Mouse (Mus musculus) spleen, adult 2 months (tissue): Measurements from ENCODE around the gene H2-DMa.

Experiments
- CTCF ChIP-seq: fragments of 200-500 bp; IDR thresholded peaks from 2 replicates; pipeline ENCODE4 v1.5.1; 2011; ENCODE audit warnings: mild to moderate bottlenecking, inconsistent platforms; ENCODE audit not compliant: insufficient read depth, insufficient read length, insufficient replicate concordance; ENCODE audit errors: extremely low read depth
- POLR2A ChIP-seq: fragments of 200-500 bp; IDR thresholded peaks from 2 replicates; pipeline ENCODE4 v1.6.1; 2011; ENCODE audit warnings: low read depth, low read length, inconsistent platforms

DNA sequence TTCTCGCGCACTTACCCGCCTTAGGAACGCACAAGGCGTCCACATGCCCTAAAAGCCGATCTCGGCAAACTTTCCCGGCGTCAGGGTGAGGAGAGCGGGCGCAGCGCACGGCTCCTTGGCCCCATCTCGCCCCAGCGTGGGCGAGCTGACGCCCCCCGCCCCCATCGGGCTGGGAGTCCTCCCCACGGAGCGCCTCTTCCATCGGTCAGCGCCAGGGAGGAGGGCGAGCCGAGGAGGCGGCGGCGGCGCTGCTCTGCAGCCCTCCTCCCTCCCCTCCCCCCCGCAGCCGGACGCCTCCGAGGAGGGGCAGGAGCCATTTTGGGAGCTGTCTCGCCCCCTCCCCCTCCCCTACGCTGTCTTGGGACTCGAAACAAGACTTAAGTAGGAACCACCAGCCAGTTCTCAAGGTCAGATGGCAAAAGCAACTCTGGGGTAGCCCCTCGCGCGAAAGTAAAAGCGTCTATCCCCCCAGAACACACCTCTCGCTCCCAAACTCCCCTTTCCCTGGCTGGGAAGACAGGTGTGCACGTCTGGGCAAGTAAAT lies 911 bp downstream of the H2-DMa start:
- TF ChIP-seq CTCF: no peak
- TF ChIP-seq POLR2A: peak; percentile 11; the same call in 1 of the 2 replicates
